Mouse (Mus musculus): Measurements from ENCODE around the gene Zfp536. TPM values are rescaled to one million over a fixed set of nuclear protein-coding genes. Genes with fewer than 3 reads are reported as not detected.

The Zfp536 gene
- polyA plus RNA-seq, 1 experiment from 2014 or later, result 2.8 TPM

DNA sequence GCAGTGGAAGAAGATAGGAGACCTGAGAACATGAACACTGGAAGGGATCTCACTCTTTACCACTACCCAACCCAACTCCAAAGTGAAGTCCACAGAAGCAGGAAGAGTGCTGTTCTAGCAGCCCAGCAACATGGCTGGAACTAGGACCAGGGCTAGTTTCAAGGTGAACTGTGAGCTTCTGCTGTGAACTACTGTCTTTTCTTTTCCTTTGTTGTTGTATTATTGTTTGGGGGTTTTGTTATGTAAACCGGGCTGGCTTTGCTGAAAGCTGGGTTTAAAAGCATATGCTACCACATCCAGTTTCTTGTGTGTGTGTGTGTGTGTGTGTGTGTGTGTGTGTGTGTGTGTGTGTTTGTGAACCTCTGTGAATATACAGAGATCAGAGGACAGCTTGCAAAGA, 216.6 kb downstream of the Zfp536 start:
- no peaks in the 10 kb centered on the region for H3K27me3 ChIP-seq (ENCODE audit: control insufficient read depth, insufficient read depth, low read length)
- 89% methylated on average over 1 of the region's 1 CpGs for WGBS (ENCODE audit: insufficient replicate concordance)
- no peaks in the 10 kb centered on the region for H3K36me3 ChIP-seq (ENCODE audit: control insufficient read depth, insufficient read depth, low read length)
- no peak for ATAC-seq (replicated peaks; ENCODE audit: insufficient number of reproducible peaks, low FRiP score, low TSS enrichment)
- H3K4me1 ChIP-seq (ENCODE audit: control insufficient read depth, insufficient read depth, low read length), result no peaks in the 10 kb centered on the region
- no peak overlapping the region for H3K4me2 ChIP-seq
- no peak overlapping the region for H3K9ac ChIP-seq (ENCODE audit: low read depth, low read length)
- no peak overlapping the region for H3K4me3 ChIP-seq (ENCODE audit: low read depth, low read length)
- no peaks in the 10 kb centered on the region for H3K9me3 ChIP-seq (replicated peaks; ENCODE audit: control insufficient read depth, low read length)
- no peak overlapping the region for H3K27ac ChIP-seq (ENCODE audit: low read depth, low read length)

DNA sequence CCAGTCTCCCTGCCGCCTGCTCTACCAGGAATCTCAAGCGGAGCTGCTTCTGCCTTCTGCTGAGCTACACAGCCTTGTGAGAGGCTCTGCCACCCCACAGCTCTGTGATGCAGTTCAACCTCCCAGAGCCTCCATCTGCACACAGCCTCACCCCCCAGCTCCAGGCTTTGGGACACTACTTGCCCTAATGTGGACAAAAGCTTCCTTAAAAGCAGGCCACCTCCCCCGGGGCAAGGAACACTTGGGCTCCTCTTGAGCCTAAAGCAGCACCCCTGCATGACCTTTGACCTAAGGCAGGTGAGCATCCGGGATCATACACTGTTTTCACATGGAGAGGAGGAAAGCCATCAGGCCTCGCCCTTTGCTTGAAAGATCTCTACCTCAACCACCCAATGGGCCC, 219.0 kb downstream of the Zfp536 start:
- Histone ChIP-seq H3K4me2 (no peak overlapping the region), H3K9me3 (replicated peaks; ENCODE audit: control insufficient read depth, low read length) (no peaks in the 10 kb centered on the region), H3K4me1 (ENCODE audit: control insufficient read depth, insufficient read depth, low read length) (no peaks in the 10 kb centered on the region), H3K9ac (ENCODE audit: low read depth, low read length) (no peak overlapping the region), H3K27me3 (ENCODE audit: control insufficient read depth, insufficient read depth, low read length) (0 out of 2 replicates have a peak, but pooled peaks cover 2% of the 10 kb centered on the region), H3K4me3 (ENCODE audit: low read depth, low read length) (no peak overlapping the region), H3K36me3 (ENCODE audit: control insufficient read depth, insufficient read depth, low read length) (no peaks in the 10 kb centered on the region), H3K27ac (ENCODE audit: low read depth, low read length) (no peak overlapping the region)
- 62% methylated on average over 5 of the region's 5 CpGs for WGBS (ENCODE audit: insufficient replicate concordance)
- no peak for ATAC-seq (replicated peaks; ENCODE audit: insufficient number of reproducible peaks, low FRiP score, low TSS enrichment)

DNA sequence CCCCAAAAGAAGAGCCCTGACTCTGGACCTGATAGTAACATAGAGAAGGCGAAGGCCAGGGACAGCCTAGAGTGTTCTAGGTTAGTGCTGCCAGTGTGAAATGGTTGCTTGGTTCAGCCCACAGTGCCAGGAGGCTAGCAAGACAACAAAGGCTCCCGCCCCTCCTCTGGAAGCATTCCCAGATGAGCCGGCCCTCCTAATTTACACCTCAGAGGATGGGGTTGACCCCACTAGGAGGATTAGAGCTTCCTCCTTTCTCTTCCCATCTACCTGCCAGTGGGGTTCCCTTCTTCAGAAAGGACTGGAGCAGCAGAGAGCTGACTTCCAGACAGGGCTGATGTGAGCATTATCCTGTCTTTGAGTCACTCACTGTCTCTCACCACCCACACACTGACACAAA, 219.8 kb downstream of the Zfp536 start:
- H3K9me3 ChIP-seq (replicated peaks; ENCODE audit: control insufficient read depth, low read length), result no peaks in the 10 kb centered on the region
- 43% methylated on average over 3 of the region's 3 CpGs for WGBS (ENCODE audit: insufficient replicate concordance)
- no peak overlapping the region for H3K9ac ChIP-seq (ENCODE audit: low read depth, low read length)
- H3K4me2 ChIP-seq, result no peak overlapping the region
- 0 out of 2 replicates have a peak, but pooled peaks cover 2% of the 10 kb centered on the region for H3K27me3 ChIP-seq (ENCODE audit: control insufficient read depth, insufficient read depth, low read length)
- H3K27ac ChIP-seq (ENCODE audit: low read depth, low read length), result no peak overlapping the region
- H3K4me1 ChIP-seq (ENCODE audit: control insufficient read depth, insufficient read depth, low read length), result no peaks in the 10 kb centered on the region
- no peak overlapping the region for H3K4me3 ChIP-seq (ENCODE audit: low read depth, low read length)
- no peak for ATAC-seq (replicated peaks; ENCODE audit: insufficient number of reproducible peaks, low FRiP score, low TSS enrichment)
- H3K36me3 ChIP-seq (ENCODE audit: control insufficient read depth, insufficient read depth, low read length), result no peaks in the 10 kb centered on the region

DNA sequence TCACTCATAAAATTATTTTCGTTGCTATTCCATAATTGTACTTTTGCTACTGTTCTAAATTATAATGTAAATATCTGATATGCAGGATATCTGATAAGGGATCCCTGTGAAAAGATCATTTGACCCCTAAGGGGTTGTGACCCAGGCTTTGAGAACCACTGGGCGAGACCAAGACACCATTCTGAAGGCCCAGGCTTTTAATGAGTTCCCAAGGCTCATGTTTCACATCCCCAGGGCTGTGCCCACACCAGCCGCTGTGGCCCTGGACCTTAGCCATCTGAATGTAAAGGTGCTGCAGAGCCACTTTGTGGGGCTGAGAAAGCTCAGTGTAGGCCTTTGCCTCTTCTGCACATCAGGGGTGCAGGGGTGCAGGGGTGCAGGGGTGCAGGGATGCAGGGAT, 221.1 kb downstream of the Zfp536 start:
- 0 out of 2 replicates have a peak, but pooled peaks cover 2% of the 10 kb centered on the region for H3K27me3 ChIP-seq (ENCODE audit: control insufficient read depth, insufficient read depth, low read length)
- no peak for ATAC-seq (replicated peaks; ENCODE audit: insufficient number of reproducible peaks, low FRiP score, low TSS enrichment)
- H3K27ac ChIP-seq (ENCODE audit: low read depth, low read length), result no peak overlapping the region
- WGBS (ENCODE audit: insufficient replicate concordance), result 66% methylated on average over 3 of the region's 3 CpGs
- H3K36me3 ChIP-seq (ENCODE audit: control insufficient read depth, insufficient read depth, low read length), result no peaks in the 10 kb centered on the region
- no peak overlapping the region for H3K4me2 ChIP-seq
- H3K9me3 ChIP-seq (replicated peaks; ENCODE audit: control insufficient read depth, low read length), result no peaks in the 10 kb centered on the region
- no peak overlapping the region for H3K4me3 ChIP-seq (ENCODE audit: low read depth, low read length)
- H3K9ac ChIP-seq (ENCODE audit: low read depth, low read length), result no peak overlapping the region
- no peaks in the 10 kb centered on the region for H3K4me1 ChIP-seq (ENCODE audit: control insufficient read depth, insufficient read depth, low read length)

DNA sequence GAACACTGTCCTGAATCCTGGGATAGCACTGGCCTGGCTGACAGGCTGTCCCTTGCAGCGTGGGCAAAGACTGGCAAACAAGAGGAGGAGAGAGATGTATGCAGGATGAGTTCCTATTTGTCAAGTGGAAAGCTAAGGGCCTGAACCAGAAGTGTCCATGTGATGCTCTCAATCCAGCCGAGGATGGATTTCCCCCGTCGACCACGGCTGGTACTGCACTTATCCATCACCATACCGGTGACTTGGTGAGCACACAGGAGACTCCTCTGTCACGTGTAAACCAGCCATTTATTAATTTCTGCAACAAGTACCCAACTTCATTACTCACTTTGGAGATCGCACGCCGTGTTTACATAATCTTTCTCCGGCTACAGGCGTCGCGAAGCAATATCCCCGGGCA, 224.6 kb downstream of the Zfp536 start:
- no peaks in the 10 kb centered on the region for H3K9me3 ChIP-seq (replicated peaks; ENCODE audit: control insufficient read depth, low read length)
- no peak overlapping the region for H3K4me2 ChIP-seq
- WGBS (ENCODE audit: insufficient replicate concordance), result 60% methylated on average over 15 of the region's 15 CpGs
- H3K36me3 ChIP-seq (ENCODE audit: control insufficient read depth, insufficient read depth, low read length), result no peaks in the 10 kb centered on the region
- no peak for ATAC-seq (replicated peaks; ENCODE audit: insufficient number of reproducible peaks, low FRiP score, low TSS enrichment)
- H3K4me3 ChIP-seq (ENCODE audit: low read depth, low read length), result no peak overlapping the region
- H3K27ac ChIP-seq (ENCODE audit: low read depth, low read length), result no peak overlapping the region
- H3K9ac ChIP-seq (ENCODE audit: low read depth, low read length), result no peak overlapping the region
- H3K27me3 ChIP-seq (ENCODE audit: control insufficient read depth, insufficient read depth, low read length), result 0 out of 2 replicates have a peak, but pooled peaks cover 2% of the 10 kb centered on the region
- no peaks in the 10 kb centered on the region for H3K4me1 ChIP-seq (ENCODE audit: control insufficient read depth, insufficient read depth, low read length)

DNA sequence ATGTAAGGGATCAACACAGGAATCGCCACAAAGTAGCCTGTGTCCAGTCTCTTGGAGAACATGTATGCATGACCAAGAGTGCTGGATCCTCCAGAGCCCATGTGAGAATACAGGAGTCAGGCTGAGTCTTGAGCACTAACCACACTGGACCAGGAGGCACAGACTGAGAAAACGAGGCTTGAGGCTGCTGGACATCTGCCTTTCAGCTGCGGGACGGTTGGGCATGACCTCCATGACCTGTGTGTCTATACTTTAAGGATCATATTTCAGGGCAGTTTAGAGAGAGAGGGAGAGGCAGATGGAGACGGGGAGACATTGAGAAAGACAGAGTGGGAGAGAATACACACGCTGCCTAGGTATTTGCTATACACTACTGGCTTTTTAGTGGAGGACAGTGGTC, 229.4 kb downstream of the Zfp536 start:
- Histone ChIP-seq H3K4me1 (ENCODE audit: control insufficient read depth, insufficient read depth, low read length) (no peaks in the 10 kb centered on the region), H3K9me3 (replicated peaks; ENCODE audit: control insufficient read depth, low read length) (no peaks in the 10 kb centered on the region), H3K36me3 (ENCODE audit: control insufficient read depth, insufficient read depth, low read length) (no peaks in the 10 kb centered on the region), H3K9ac (ENCODE audit: low read depth, low read length) (no peak overlapping the region), H3K27ac (ENCODE audit: low read depth, low read length) (no peak overlapping the region), H3K4me2 (no peak overlapping the region), H3K27me3 (ENCODE audit: control insufficient read depth, insufficient read depth, low read length) (0 out of 2 replicates have a peak, but pooled peaks cover 3% of the 10 kb centered on the region), H3K4me3 (ENCODE audit: low read depth, low read length) (no peak overlapping the region)
- no peak for ATAC-seq (replicated peaks; ENCODE audit: insufficient number of reproducible peaks, low FRiP score, low TSS enrichment)
- WGBS (ENCODE audit: insufficient replicate concordance), result 33% methylated on average over 6 of the region's 6 CpGs

DNA sequence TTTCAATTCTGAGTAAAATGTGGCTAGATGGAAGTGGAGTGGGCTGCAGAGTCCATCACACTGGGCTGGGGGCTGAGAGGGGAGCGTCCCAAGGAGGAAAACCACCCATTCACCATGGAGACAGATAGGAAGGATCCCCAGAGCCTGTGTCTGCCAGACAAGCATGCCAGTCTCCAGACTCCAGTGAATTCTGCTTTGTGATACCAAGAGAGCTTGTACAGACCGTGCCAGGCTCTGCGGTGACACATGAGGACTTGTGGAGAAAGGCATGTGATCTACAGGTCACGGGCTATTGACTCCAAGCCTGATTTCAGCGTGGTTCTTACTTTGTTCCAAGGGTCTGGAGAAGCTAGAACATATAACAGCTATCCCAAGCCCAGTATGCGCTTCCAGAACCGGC, 230.5 kb downstream of the Zfp536 start:
- Histone ChIP-seq H3K36me3 (ENCODE audit: control insufficient read depth, insufficient read depth, low read length) (no peaks in the 10 kb centered on the region), H3K27ac (ENCODE audit: low read depth, low read length) (no peak overlapping the region), H3K27me3 (ENCODE audit: control insufficient read depth, insufficient read depth, low read length) (0 out of 2 replicates have a peak, but pooled peaks cover 3% of the 10 kb centered on the region), H3K9me3 (replicated peaks; ENCODE audit: control insufficient read depth, low read length) (no peaks in the 10 kb centered on the region), H3K4me1 (ENCODE audit: control insufficient read depth, insufficient read depth, low read length) (no peaks in the 10 kb centered on the region), H3K4me3 (ENCODE audit: low read depth, low read length) (no peak overlapping the region), H3K4me2 (no peak overlapping the region), H3K9ac (ENCODE audit: low read depth, low read length) (no peak overlapping the region)
- ATAC-seq (replicated peaks; ENCODE audit: insufficient number of reproducible peaks, low FRiP score, low TSS enrichment), result no peak
- WGBS (ENCODE audit: insufficient replicate concordance), result 79% methylated on average over 7 of the region's 7 CpGs

DNA sequence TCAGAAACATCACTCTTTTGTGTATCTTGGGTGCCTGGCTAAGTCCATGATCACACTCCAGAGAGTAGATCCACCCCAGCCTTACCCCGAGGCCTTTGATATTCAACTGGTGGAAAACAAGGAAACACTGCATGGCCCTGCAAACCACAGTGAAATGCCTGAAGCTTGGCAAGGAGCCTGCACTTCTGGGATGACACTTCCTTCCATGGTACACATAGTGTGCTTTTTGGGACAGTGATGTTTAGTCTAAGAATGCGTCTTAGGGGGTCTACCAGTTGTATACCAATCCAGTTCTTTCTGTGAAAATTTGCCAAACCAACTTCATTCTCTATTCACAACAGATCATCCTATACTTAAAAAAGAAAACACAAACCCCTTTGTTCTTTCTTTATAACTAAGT, 242.3 kb downstream of the Zfp536 start:
- no peak overlapping the region for H3K9ac ChIP-seq (ENCODE audit: low read depth, low read length)
- WGBS (ENCODE audit: insufficient replicate concordance), result 81% methylated on average over 2 of the region's 2 CpGs
- no peak for ATAC-seq (replicated peaks; ENCODE audit: insufficient number of reproducible peaks, low FRiP score, low TSS enrichment)
- H3K4me3 ChIP-seq (ENCODE audit: low read depth, low read length), result no peak overlapping the region
- no peak overlapping the region for H3K27ac ChIP-seq (ENCODE audit: low read depth, low read length)
- no peaks in the 10 kb centered on the region for H3K36me3 ChIP-seq (ENCODE audit: control insufficient read depth, insufficient read depth, low read length)
- no peaks in the 10 kb centered on the region for H3K27me3 ChIP-seq (ENCODE audit: control insufficient read depth, insufficient read depth, low read length)
- no peak overlapping the region for H3K4me2 ChIP-seq
- H3K9me3 ChIP-seq (replicated peaks; ENCODE audit: control insufficient read depth, low read length), result no peaks in the 10 kb centered on the region
- no peaks in the 10 kb centered on the region for H3K4me1 ChIP-seq (ENCODE audit: control insufficient read depth, insufficient read depth, low read length)

DNA sequence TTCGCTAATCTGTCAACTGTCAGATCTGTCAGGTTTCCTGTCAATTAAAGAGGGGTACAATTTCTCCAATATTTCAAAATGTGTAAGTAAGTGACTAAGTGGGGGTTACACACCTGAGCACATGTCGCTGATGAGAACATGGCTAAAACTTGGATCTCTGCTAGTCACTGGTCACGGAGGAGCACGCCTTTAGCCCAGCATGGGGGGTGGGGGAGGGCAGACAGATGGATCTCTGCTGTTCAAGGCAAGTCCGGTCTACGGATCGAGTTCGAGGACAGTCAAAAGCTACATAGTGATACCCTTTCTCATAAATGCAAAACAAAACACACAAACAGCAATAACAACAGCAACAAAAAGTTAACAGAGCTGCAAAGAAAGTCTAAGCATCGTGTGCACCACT, 245.1 kb downstream of the Zfp536 start:
- Histone ChIP-seq H3K4me3 (ENCODE audit: low read depth, low read length) (no peak overlapping the region), H3K36me3 (ENCODE audit: control insufficient read depth, insufficient read depth, low read length) (no peaks in the 10 kb centered on the region), H3K27ac (ENCODE audit: low read depth, low read length) (no peak overlapping the region), H3K9ac (ENCODE audit: low read depth, low read length) (no peak overlapping the region), H3K27me3 (ENCODE audit: control insufficient read depth, insufficient read depth, low read length) (no peaks in the 10 kb centered on the region), H3K4me1 (ENCODE audit: control insufficient read depth, insufficient read depth, low read length) (no peaks in the 10 kb centered on the region), H3K4me2 (no peak overlapping the region), H3K9me3 (replicated peaks; ENCODE audit: control insufficient read depth, low read length) (no peaks in the 10 kb centered on the region)
- no peak for ATAC-seq (replicated peaks; ENCODE audit: insufficient number of reproducible peaks, low FRiP score, low TSS enrichment)
- WGBS (ENCODE audit: insufficient replicate concordance), result 81% methylated on average over 9 of the region's 9 CpGs
